Mouse (Mus musculus) embryonic facial prominence, embryonic 10.5 days (tissue): ENCODE measurements around the gene Slc35c2. TPM values are rescaled to one million over a fixed set of nuclear protein-coding genes. Genes with fewer than 3 reads are reported as not detected.

ENCODE experiments used
- DNase-seq: peaks from one replicate; pipeline ENCODE4 v3.0.0-alpha.2; 2017; ENCODE audit warnings: low spot score
- H3K27ac ChIP-seq: fragments of 300-500 bp; sonication (generic); replicated peaks from 2 replicates; pipeline ENCODE4 v1.5.1; 2016; ENCODE audit warnings: mild to moderate bottlenecking
- H3K27me3 ChIP-seq: fragments of 300-500 bp; sonication (generic); replicated peaks from 2 replicates; pipeline ENCODE4 v1.6.1; 2016; ENCODE audit warnings: low read depth, mild to moderate bottlenecking; ENCODE audit not compliant: poor library complexity, severe bottlenecking
- H3K36me3 ChIP-seq: fragments of 300-500 bp; sonication (generic); replicated peaks from 2 replicates; pipeline ENCODE4 v1.6.1; 2016; ENCODE audit warnings: mild to moderate bottlenecking, moderate library complexity
- H3K4me1 ChIP-seq: fragments of 300-500 bp; sonication (generic); 2 replicates; pipeline ENCODE4 v1.6.1; 2016
- H3K4me3 ChIP-seq: fragments of 300-500 bp; sonication (generic); 2 replicates; pipeline ENCODE4 v1.5.1; 2016; ENCODE audit warnings: mild to moderate bottlenecking, moderate library complexity
- H3K9me3 ChIP-seq: fragments of 300-500 bp; sonication (generic); 2 replicates; pipeline ENCODE4 v1.6.1; 2016; ENCODE audit warnings: mild to moderate bottlenecking
- WGBS: fragments of 180-500 bp; shearing (Covaris S2); methylation state at CpG from one replicate; pipeline ENCODE4 v1.1.7; 2016; 5-methylcytosine and 5-hydroxymethylcytosine counted together
- polyA plus RNA-seq: library from polyadenylated mRNA; unstranded; fragments of >200 nt; fragmentation: Nextera tagmentation; extraction: Ambion mirVana; gene quantifications from 2 replicates; pipeline ENCODE4 v1.2.1, GENCODE M21; 2016

Gene Slc35c2
- polyA plus RNA-seq, 1 experiment from 2014 or later, result 59.2 TPM

DNA sequence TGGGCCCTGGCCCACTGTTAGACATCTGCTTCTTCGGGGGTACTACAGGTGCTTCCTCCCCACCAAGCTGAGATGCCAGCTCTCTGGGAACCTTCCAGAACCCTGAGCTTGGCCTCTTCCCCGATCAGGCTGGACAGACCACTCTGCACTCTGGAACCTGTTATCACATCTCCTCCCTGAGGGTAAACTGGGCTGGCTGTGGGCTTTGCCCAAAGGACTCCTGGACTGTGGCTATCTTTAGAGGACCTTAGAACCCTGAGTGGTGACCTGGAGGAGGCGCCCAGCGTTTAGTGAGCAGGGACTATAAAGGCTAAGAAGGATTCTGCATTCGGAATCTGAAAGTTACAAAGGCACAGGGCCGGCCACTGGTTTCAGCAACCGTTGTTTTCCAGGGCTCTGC is 3.3 kb downstream of the Slc35c2 start:
- H3K4me3 ChIP-seq, result no peak overlapping the region
- peaks cover 65% of the 10 kb centered on the region for H3K4me1 ChIP-seq
- H3K27me3 ChIP-seq, result no peaks in the 10 kb centered on the region
- no peak for DNase-seq
- no peak overlapping the region for H3K27ac ChIP-seq
- H3K36me3 ChIP-seq, result peaks cover 37% of the 10 kb centered on the region
- WGBS, result 92% methylated on average over 7 of the region's 7 CpGs
- H3K9me3 ChIP-seq, result no peaks in the 10 kb centered on the region

GRCm38 (mm10) chr2:165283644-165284043 is 4.0 kb downstream of the Slc35c2 start:
- Histone ChIP-seq H3K27ac (no peak overlapping the region), H3K27me3 (no peaks in the 10 kb centered on the region), H3K4me1 (peaks cover 67% of the 10 kb centered on the region), H3K36me3 (peaks cover 35% of the 10 kb centered on the region), H3K9me3 (no peaks in the 10 kb centered on the region), H3K4me3 (no peak overlapping the region)
- no peak for DNase-seq
- WGBS, result 94% methylated on average over 3 of the region's 3 CpGs

DNA sequence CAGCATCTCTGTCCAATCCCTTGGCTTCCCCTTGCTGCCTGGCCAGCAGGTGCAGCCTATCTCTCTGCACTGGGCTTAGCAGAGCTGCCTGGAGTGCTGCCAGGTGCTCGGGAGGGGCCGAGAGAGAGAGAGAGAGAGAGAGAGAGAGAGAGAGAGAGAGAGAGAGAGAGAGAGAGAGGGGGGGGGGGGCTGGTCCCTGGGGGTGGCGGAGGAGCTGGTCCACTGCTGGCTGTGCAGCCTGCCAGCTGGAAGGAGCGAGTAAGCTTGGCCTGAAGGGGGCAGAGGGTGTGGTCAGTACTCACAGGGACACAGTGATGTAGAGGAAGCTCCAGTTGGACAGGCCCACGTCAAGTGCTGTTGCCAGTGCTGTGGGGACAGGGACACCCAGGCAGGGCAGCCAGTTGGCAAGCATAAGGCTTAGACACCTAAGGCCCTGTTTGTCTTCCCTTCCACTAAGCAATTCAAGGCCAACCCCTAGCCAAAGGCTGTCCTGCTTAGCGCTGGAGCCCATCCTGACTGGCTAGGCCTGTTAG is 5.8 kb downstream of the Slc35c2 start:
- Histone ChIP-seq H3K4me3 (no peak overlapping the region), H3K27me3 (no peaks in the 10 kb centered on the region), H3K9me3 (no peaks in the 10 kb centered on the region), H3K4me1 (peaks cover 56% of the 10 kb centered on the region), H3K27ac (no peak overlapping the region), H3K36me3 (peaks cover 51% of the 10 kb centered on the region)
- no peak for DNase-seq
- 65% methylated on average over 6 of the region's 6 CpGs for whole genome bisulfite sequencing

GRCm38 (mm10) chr2:165279351-165279750 is 8.3 kb downstream of the Slc35c2 start:
- no peaks in the 10 kb centered on the region for H3K9me3 ChIP-seq
- H3K4me3 ChIP-seq, result no peak overlapping the region
- H3K4me1 ChIP-seq, result peaks cover 65% of the 10 kb centered on the region
- DNase-seq, result no peak
- H3K27ac ChIP-seq, result no peak overlapping the region
- H3K27me3 ChIP-seq, result no peaks in the 10 kb centered on the region
- peaks cover 56% of the 10 kb centered on the region for H3K36me3 ChIP-seq
- 46% methylated on average over 10 of the region's 10 CpGs for WGBS

DNA sequence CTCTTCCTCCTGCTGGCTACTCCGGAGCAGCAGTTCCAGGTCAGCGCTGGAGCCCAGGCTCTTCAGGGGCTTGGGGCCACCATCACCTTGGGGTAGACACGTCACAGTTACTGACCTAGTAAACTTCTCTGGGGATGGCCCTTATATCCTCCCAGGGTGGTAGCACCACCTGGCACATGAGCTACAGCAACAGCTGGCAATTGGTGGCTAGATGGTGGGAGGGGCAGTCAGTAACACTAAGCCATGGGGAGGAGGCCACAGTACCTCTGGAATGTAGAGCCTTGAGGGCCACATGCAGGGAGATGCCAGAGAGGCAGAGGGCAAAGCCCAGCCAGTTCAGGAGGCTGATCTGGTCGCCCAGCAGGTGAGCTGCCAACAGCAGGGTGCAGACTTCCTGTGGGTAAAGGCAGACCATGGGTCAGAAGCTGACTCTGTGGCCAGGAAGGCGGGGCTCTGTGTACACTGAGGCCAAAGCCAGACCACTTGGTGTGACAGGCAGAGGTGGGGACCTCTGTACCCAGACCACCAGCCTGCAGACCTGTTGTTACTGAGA is 10.4 kb downstream of the Slc35c2 start:
- WGBS, result 85% methylated on average over 5 of the region's 5 CpGs
- no peaks in the 10 kb centered on the region for H3K9me3 ChIP-seq
- H3K27ac ChIP-seq, result no peak overlapping the region
- H3K4me1 ChIP-seq, result peaks cover 67% of the 10 kb centered on the region
- H3K27me3 ChIP-seq, result peaks cover 8% of the 10 kb centered on the region; the same call in 1 of the 2 replicates
- no peak overlapping the region for H3K4me3 ChIP-seq
- peaks cover 44% of the 10 kb centered on the region for H3K36me3 ChIP-seq
- no peak for DNase-seq

- peaks cover 29% of the 10 kb centered on the region for H3K36me3 ChIP-seq
- H3K4me3 ChIP-seq, result no peak overlapping the region
- 33% methylated on average over 8 of the region's 8 CpGs for WGBS
- peak overlapping the region; percentile 59; the same call in 1 of the 2 replicates for H3K27ac ChIP-seq
- no peaks in the 10 kb centered on the region for H3K9me3 ChIP-seq
- DNase-seq, result peak; percentile 78
- H3K27me3 ChIP-seq, result peaks cover 22% of the 10 kb centered on the region
- H3K4me1 ChIP-seq, result peaks cover 61% of the 10 kb centered on the region
Measured at GRCm38 (mm10) chr2:165275824-165276223, 11.8 kb downstream of the Slc35c2 start.

DNA sequence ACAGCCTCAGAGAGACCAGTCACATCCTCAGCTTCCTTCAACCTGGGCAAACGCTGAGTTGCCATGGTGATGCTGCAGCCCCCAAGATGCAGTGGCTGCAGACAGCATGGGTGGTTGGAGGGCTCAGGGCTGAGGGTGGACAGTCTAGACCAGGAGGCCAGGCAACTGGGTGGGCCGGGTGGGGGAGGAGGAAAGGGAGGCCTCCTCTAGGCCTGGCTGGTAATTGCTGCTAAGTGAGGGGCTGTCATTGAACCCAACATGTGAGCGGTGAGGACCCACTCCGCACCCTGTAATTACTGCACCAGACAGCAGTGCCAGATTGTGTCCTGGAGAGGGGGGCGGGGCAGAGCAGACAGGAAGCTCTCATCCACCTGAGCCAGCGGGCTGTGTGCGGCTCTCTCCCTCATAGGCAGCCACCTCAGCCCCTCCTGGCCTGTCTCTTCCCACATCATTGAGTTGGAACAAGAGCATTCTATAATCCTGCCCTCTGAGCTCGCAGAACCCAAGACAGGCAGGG is 12.5 kb downstream of the Slc35c2 start:
- H3K9me3 ChIP-seq, result no peaks in the 10 kb centered on the region
- H3K4me1 ChIP-seq, result peaks cover 63% of the 10 kb centered on the region
- DNase-seq, result peak; percentile 65
- peaks cover 23% of the 10 kb centered on the region for H3K36me3 ChIP-seq
- peaks cover 22% of the 10 kb centered on the region for H3K27me3 ChIP-seq
- peak overlapping the region; percentile 59 for H3K27ac ChIP-seq
- 0 out of 2 replicates have a peak overlapping the region, but pooled peaks have one; percentile 16 for H3K4me3 ChIP-seq
- 31% methylated on average over 8 of the region's 8 CpGs for WGBS

DNA sequence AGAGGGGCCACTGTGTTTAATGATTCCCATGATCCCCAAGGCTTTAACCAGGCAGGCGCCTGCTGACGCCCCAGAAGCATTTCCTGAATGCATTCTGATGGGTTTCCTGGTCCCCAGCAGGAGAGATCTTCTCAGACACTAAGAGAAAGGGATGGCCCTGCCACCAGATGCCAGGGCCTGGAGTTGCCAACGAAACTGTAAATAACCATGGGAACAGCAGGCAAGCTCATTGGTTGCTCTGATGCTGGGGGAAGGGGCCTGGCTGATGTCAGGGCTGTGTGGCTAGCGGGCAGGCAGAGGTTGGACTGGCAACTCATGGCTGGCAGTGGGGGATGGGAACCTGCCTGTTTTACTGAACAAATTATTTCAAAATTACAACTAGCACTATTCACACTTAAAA is 14.1 kb downstream of the Slc35c2 start:
- Histone ChIP-seq H3K27me3 (peaks cover 24% of the 10 kb centered on the region), H3K9me3 (no peaks in the 10 kb centered on the region), H3K4me3 (no peak overlapping the region), H3K36me3 (peaks cover 21% of the 10 kb centered on the region), H3K4me1 (peaks cover 51% of the 10 kb centered on the region), H3K27ac (no peak overlapping the region)
- no peak for DNase-seq
- 46% methylated on average over 4 of the region's 4 CpGs for WGBS

DNA sequence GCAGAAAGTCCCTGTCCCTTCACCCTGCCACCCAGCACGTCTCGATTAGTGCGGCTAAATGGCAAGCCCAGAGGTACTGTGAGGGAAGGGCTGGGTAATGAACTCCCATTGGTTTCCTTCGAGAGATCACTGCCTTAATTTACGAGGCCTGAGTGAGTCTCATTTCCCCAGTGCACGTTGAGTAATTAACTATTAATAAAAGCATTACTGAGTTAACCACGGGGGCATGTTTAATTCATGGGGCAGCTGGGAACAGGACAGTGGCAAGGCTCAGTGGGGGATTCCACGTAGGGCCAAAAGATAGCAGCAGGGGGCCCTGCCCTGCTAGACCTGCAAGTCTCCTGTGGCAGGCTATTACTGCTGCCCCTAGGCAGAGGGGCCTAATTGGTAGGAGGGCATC is 16.3 kb downstream of the Slc35c2 start:
- H3K27me3 ChIP-seq, result peaks cover 40% of the 10 kb centered on the region
- no peak for DNase-seq
- no peaks in the 10 kb centered on the region for H3K36me3 ChIP-seq
- H3K4me3 ChIP-seq, result no peak overlapping the region
- H3K4me1 ChIP-seq, result peaks cover 54% of the 10 kb centered on the region
- 21% methylated on average over 8 of the region's 8 CpGs for WGBS
- no peak overlapping the region for H3K27ac ChIP-seq
- no peaks in the 10 kb centered on the region for H3K9me3 ChIP-seq

DNA sequence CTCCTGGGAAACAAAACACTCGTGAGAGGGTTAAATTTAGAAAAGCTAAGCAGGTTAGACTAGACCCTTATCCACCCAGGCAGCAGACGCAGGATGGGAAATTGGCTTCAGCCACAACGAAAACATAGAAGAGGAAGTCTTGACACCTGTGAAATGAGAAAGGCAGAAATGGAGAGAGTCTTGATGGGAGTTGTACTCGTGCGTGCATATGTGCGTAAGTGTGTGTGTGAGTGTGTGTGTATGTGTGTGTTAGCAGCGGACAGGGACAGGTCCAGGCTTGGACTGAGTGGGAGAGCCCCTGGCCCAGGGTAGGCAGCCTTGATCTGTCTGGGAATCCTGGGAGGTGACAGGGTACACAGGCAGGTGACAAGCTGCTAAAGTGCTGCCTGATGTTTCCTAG is 16.8 kb downstream of the Slc35c2 start:
- H3K27me3 ChIP-seq, result peaks cover 45% of the 10 kb centered on the region
- H3K4me3 ChIP-seq, result no peak overlapping the region
- peaks cover 55% of the 10 kb centered on the region for H3K4me1 ChIP-seq
- WGBS, result 64% methylated on average over 7 of the region's 7 CpGs
- no peak overlapping the region for H3K27ac ChIP-seq
- H3K9me3 ChIP-seq, result no peaks in the 10 kb centered on the region
- no peak for DNase-seq
- no peaks in the 10 kb centered on the region for H3K36me3 ChIP-seq

- H3K27me3 ChIP-seq, result peaks cover 56% of the 10 kb centered on the region
- H3K9me3 ChIP-seq, result no peaks in the 10 kb centered on the region
- H3K36me3 ChIP-seq, result no peaks in the 10 kb centered on the region
- H3K4me3 ChIP-seq, result no peak overlapping the region
- no peak overlapping the region for H3K27ac ChIP-seq
- H3K4me1 ChIP-seq, result peaks cover 48% of the 10 kb centered on the region
- no peak for DNase-seq
- WGBS, result 6% methylated on average over 12 of the region's 12 CpGs
Measured at GRCm38 (mm10) chr2:165266739-165267138, 20.9 kb downstream of the Slc35c2 start.

DNA sequence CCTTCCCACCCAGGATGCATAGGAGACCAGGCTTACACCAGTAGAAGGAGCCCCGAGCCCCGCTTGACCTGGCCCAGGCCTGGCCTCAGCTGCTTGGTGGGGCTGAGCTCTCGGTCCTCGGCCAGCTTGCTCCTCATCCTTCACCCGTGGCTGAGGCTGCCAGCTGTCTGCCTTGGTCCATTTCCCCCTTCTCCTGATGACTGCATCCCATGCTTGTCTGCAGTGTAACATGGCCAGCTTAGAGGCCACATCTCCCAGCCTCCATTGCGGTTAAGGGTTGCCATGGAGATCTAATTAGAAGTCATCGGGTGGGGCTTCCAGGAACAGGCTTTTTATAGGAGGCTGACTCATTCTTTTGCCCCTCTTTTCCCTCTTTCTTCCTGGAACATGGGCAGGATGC is 23.8 kb downstream of the Slc35c2 start:
- no peak overlapping the region for H3K27ac ChIP-seq
- 75% methylated on average over 7 of the region's 7 CpGs for WGBS
- peaks cover 72% of the 10 kb centered on the region for H3K27me3 ChIP-seq
- H3K9me3 ChIP-seq, result no peaks in the 10 kb centered on the region
- DNase-seq, result no peak
- H3K4me3 ChIP-seq, result no peak overlapping the region
- no peaks in the 10 kb centered on the region for H3K36me3 ChIP-seq
- peaks cover 35% of the 10 kb centered on the region for H3K4me1 ChIP-seq

DNA sequence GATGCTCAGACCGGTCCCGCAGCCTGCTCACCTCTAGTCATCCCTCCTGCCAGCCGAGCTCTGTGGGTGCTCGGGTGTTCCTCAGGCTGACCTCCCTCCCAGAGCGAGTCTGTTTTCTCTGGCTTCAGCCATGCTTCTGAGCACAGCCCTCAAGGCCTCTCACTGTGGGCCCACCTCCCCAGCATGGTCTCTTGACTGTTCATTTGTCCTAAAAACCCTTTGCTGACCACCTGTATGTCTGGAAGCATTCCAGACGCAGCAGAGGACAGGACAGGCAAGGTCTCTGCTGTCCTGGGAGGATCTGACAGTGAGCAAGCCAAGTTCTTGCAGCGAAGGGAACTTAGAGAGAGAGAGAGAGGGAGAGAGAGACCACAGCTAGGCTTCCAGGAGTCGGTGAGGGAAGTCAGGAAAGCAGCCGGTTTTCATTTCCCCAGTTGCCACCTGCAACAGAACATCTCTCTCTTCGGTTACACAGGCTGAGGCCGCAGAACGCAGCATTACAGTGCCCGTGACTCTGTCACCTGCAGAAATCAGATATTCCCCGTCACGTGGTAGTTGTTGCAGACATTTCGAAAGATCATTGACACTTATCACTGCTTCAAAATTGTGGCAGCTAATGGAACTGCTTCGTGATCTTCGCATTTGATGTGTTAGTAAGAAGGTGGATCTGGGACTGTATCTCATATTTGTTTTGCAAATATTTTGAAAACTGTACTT is 25.2 kb downstream of the Slc35c2 start:
- Histone ChIP-seq H3K4me1 (peaks cover 35% of the 10 kb centered on the region), H3K4me3 (no peak overlapping the region), H3K9me3 (no peaks in the 10 kb centered on the region), H3K27ac (no peak overlapping the region), H3K36me3 (no peaks in the 10 kb centered on the region), H3K27me3 (peaks cover 80% of the 10 kb centered on the region)
- WGBS, result 68% methylated on average over 18 of the region's 18 CpGs
- DNase-seq, result no peak
